Mouse (Mus musculus) embryonic fibroblast, embryonic 13.5 days (primary cell): ENCODE measurements at regions not wholly inside any gene's neighbourhood (a gene's known extent, or its start where the extent isn't known, plus 50 kb on each side); places are given as distances from the start of the nearest gene placed in this dataset.
"Not testable (repeated sequence)": the region's sequence is repeated elsewhere in the genome, so short reads cannot be mapped to it uniquely, and the experiment has no call there.

ENCODE experiments used
- H3K27ac ChIP-seq: 2 replicates; pipeline ENCODE4 v1.5.1; 2012; ENCODE audit warnings: low read length, control low read depth, inconsistent platforms; ENCODE audit not compliant: insufficient read depth
- H3K4me1 ChIP-seq: 2 replicates; pipeline ENCODE4 v1.6.1; 2011; ENCODE audit warnings: low read length; ENCODE audit not compliant: control insufficient read depth, insufficient read depth
- H3K4me3 ChIP-seq: 2 replicates; pipeline ENCODE4 v1.5.1; 2011; ENCODE audit warnings: mild to moderate bottlenecking, control low read depth, low read length; ENCODE audit not compliant: insufficient read depth
- CTCF ChIP-seq: IDR thresholded peaks from 2 replicates; pipeline ENCODE4 v1.5.1; 2011; ENCODE audit warnings: mild to moderate bottlenecking, control low read depth, low read length, moderate library complexity, borderline replicate concordance; ENCODE audit not compliant: insufficient read depth
- POLR2A ChIP-seq: IDR thresholded peaks from 2 replicates; pipeline ENCODE4 v1.6.1; 2011; ENCODE audit warnings: low read depth, mild to moderate bottlenecking, control low read depth, low read length, moderate library complexity

GRCm38 (mm10) chr5:97290166-97290681 is 102.0 kb downstream of the Naa11 start:
- Histone ChIP-seq H3K4me3 (no peak overlapping the region), H3K27ac (no peak overlapping the region), H3K4me1 (no peaks in the 10 kb centered on the region)
- TF ChIP-seq CTCF, result no peak
- TF ChIP-seq POLR2A, result no peak

DNA sequence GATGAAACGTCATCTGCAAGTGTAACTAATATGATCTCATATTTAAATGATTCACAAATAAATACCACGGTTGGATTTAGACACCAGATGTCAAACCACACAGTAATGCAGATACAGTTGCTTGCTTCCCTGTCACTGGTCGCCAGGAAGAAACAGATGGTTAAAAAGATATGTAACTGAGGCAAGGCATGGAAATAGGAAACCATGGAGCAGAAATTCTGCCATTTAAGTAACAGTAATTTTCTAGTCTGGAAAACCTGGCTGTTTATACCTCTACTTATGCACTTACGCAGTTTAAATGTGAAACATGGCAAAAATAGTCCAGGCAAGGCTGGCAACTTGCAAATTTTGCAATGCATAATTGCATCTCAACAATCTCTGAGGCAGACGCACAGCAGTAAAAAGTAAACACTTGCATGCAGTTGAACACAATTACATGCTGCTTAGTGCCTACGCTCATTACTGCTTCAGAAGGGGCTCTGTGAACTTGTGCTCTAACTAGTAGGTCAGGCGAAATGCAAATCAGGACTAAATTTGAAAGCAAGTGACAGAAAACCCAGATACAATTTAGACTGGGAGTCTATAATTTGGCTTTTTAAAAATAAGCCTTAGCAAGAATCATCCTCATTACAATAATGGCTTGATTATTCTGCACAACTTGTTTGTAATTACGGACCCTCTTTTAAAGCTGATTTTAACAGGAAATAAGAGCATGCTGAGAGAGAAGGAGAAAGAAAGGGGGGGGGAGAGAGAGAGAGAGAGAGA is 102.6 kb downstream of the Naa11 start:
- H3K4me1 ChIP-seq, result peaks cover 4% of the 10 kb centered on the region; the same call in 1 of the 2 replicates
- no peak overlapping the region for H3K27ac ChIP-seq
- no peak overlapping the region for H3K4me3 ChIP-seq
- TF ChIP-seq POLR2A (no peak), CTCF (no peak)

- TF ChIP-seq POLR2A, result no peak
- H3K4me3 ChIP-seq, result no peak overlapping the region
- H3K4me1 ChIP-seq, result no peaks in the 10 kb centered on the region
- no peak overlapping the region for H3K27ac ChIP-seq
Measured at GRCm38 (mm10) chr5:97279455-97279854, 112.7 kb downstream of the Naa11 start.

DNA sequence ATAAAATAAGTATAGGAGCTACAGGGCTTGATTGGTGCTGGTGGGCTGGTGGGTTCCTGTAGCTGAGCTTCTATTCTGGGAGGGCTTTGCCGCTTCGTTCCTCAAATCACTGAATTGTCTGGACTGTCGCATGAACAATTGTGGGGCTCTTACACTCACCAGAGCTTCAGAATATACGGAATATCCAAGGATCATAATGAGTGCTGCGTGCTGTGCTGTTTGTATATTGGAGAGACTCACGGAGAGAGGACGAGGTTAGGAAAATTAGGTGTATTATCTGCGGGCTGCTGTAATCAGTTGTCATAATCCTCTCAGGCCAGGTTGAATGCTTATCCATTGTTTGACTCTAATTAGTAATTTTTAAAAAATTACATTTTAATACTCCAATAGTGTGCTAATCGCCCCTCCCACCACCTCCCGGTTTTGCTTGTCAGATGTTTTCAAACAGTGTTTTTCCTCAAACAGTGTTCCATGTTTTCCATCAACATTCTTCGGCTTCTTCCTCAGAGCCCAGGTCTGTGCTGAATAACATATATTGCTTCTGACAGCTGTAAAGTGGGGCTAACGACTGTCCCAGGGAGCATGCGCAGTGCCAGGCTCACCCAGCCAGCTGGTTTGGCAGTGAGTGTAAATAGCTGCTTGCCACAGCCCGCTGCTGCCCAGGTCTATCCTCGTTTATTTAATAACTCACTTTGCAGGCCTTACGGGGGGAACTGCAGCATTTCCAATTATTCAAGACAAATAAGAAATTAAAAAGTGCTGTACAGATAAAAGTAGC is 114.2 kb downstream of the Naa11 start:
- H3K4me1 ChIP-seq, result no peaks in the 10 kb centered on the region

DNA sequence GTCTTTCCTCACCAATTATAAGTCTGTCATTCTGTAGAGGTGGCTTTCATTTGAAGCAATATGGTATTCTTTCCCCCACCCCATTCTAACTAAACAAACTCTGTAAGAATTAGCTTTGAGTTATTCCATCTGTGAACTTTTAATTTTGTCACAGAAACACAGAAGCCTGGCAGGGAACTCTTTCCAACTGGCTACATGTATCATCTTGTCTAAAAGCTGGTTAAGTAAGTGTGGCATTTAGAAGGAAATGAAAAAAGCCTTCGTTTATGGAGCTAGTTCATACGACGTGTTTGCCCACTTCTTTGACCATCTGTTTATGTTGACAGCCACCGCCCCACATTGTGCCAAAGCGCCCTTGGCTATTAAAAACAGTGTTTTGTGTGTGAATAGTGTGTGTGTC is 115.5 kb downstream of the Naa11 start:
- Histone ChIP-seq H3K4me1 (no peaks in the 10 kb centered on the region), H3K4me3 (no peak overlapping the region), H3K27ac (no peak overlapping the region)
- TF ChIP-seq CTCF, result no peak
- TF ChIP-seq POLR2A, result no peak

More for the DNA sequence above, 114.2 kb downstream of the Naa11 start:
- Histone ChIP-seq H3K27ac (no peak overlapping the region), H3K4me3 (no peak overlapping the region)
- no peak for TF ChIP-seq POLR2A
- no peak for TF ChIP-seq CTCF

- H3K27ac ChIP-seq, H3K4me1 ChIP-seq, H3K4me3 ChIP-seq: not testable (repeated sequence)
Measured at GRCm38 (mm10) chr5:97264666-97265065, 127.5 kb downstream of the Naa11 start.

DNA sequence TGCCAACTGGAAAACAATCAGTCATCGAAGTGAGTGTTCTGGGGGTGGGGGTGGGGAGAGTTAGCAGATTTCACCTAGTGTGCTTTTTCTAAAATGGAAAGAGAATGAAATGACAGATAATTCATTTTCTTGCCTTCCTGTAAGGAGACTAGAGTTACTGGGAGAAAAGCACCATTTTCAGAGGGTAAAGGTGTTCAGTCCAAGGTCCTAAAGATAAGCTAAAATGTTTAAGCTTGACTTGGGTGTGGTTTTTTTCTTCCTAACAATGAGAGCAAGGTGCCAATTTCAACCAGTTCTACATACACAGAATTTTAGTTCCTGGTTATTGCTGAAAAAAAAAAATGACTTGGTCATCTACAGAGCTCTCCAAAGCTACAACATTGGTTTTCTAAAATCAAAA is 135.1 kb downstream of the Naa11 start:
- TF ChIP-seq CTCF (no peak), POLR2A (no peak)
- no peak overlapping the region for H3K27ac ChIP-seq
- no peak overlapping the region for H3K4me3 ChIP-seq
- no peaks in the 10 kb centered on the region for H3K4me1 ChIP-seq

- H3K4me3 ChIP-seq, result no peak overlapping the region
- H3K4me1 ChIP-seq, result no peaks in the 10 kb centered on the region
- TF ChIP-seq POLR2A, result no peak
- TF ChIP-seq CTCF, result no peak
- H3K27ac ChIP-seq, result no peak overlapping the region
Measured at GRCm38 (mm10) chr5:97256445-97257060, 135.6 kb downstream of the Naa11 start.

DNA sequence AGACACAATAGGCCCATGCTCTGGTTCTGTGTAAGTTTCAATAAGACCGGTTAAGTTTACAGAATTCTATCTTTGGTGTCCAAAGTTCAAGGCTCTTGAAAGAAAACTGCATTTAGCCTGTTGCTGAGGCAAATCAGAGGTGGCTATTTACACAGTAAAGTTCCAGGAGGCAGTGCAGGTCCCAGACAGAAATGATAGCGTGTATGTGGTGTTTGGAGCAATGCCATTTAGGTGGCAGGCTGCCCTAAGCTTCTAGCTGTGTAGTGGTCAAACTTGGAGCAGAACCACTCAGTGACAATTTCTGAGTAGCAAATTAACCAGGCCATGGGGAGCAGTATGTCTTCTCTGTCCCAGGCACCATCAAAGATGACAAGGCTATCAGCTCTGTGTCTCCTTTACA is 125.5 kb upstream of the Paqr3 start:
- Histone ChIP-seq H3K27ac (no peak overlapping the region), H3K4me3 (no peak overlapping the region), H3K4me1 (no peaks in the 10 kb centered on the region)
- no peak for TF ChIP-seq POLR2A
- TF ChIP-seq CTCF, result no peak

GRCm38 (mm10) chr5:97226425-97226824 is 115.0 kb upstream of the Paqr3 start:
- TF ChIP-seq CTCF (no peak), POLR2A (no peak)
- H3K4me3 ChIP-seq, result no peak overlapping the region
- H3K4me1 ChIP-seq, result no peaks in the 10 kb centered on the region
- H3K27ac ChIP-seq, result no peak overlapping the region

GRCm38 (mm10) chr5:97223238-97223857 is 112.0 kb upstream of the Paqr3 start:
- Histone ChIP-seq H3K4me1 (no peaks in the 10 kb centered on the region), H3K4me3 (no peak overlapping the region), H3K27ac (no peak overlapping the region)
- TF ChIP-seq POLR2A (no peak), CTCF (no peak)
